Mouse (Mus musculus) lung, adult 2 months (tissue): ENCODE measurements around the gene Dnah11. TPM values are rescaled to one million over a fixed set of nuclear protein-coding genes. Genes with fewer than 3 reads are reported as not detected.

Experiments
- DNase-seq: peaks from one replicate; pipeline ENCODE4 v3.0.0; 2022
- H3K4me1 ChIP-seq: fragments of 200-500 bp; 2 replicates; pipeline ENCODE4 v1.6.1; 2011; ENCODE audit warnings: low read length; ENCODE audit not compliant: control insufficient read depth, insufficient read depth
- H3K4me3 ChIP-seq: fragments of 200-500 bp; replicated peaks from 2 replicates; pipeline ENCODE3; 2011; ENCODE audit warnings: low read depth, mild to moderate bottlenecking, control low read depth, low read length; ENCODE audit errors: extremely low read depth
- CTCF ChIP-seq: fragments of 200-500 bp; IDR thresholded peaks from 2 replicates; pipeline ENCODE4 v1.5.1; 2011; ENCODE audit warnings: mild to moderate bottlenecking, low read length, control low read depth; ENCODE audit not compliant: insufficient read depth
- POLR2A ChIP-seq: fragments of 200-500 bp; IDR thresholded peaks from 2 replicates; pipeline ENCODE4 v1.6.1; 2011; ENCODE audit warnings: low read depth, mild to moderate bottlenecking, control low read depth, low read length, borderline replicate concordance; ENCODE audit errors: extremely low read depth
- WGBS: fragments of 180-500 bp; shearing (Covaris S2); methylation state at CpG from one replicate; pipeline ENCODE4 v1.1.7; 2018; 5-methylcytosine and 5-hydroxymethylcytosine counted together
- polyA plus RNA-seq: library from polyadenylated mRNA; depleted of rRNA; stranded (reverse); fragments of >200 nt; gene quantifications from 2 replicates; pipeline ENCODE4 v1.2.3, GENCODE M21; 2012; rRNA removed

The Dnah11 gene
- polyA plus RNA-seq, result 1.6 and 2.0 TPM in 2 replicates

DNA sequence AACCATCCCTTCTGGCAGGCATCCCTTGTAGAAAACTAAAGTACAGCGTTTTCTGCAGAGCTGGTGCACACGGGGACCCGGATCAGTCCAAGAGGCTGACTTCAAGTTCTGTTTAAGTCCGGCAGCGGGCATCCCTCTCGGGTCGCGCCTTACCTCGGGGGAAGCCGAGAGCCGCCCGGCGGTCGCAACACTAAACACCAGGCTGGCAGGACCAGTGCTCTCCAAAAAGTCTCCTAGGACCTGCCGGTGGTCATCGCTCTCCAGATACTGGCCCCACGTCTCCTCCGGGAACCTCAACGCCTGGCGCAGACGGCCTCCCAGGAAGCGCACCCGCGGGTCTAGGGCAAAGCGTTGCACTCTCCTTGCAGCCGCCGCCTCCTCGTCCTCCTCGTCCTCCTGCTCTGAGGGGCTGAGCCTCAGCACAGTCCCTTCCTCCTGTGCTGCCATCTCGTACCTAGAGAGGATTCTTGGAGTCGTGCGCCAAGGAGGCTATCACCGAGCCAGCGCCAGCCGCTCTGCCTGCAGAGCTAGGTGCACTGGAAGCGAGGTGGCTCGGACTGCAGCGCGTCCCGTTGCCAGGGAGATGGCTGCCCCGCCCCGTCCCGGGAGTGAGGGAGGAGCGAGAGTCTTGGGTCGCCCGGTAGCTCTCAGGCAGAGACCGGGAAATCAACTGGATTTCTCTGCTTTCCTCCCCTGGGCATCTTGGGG lies at the start of gene Dnah11:
Gene Dnah11, minus strand, starts transcription at position 658 of the 708 bp plus-strand sequence.
- peak; percentile 74 for DNase-seq
- H3K4me3 ChIP-seq, result peak within 1 kb of the TSS; percentile 77
- 2% methylated on average over 47 of the region's 47 CpGs for WGBS

DNA sequence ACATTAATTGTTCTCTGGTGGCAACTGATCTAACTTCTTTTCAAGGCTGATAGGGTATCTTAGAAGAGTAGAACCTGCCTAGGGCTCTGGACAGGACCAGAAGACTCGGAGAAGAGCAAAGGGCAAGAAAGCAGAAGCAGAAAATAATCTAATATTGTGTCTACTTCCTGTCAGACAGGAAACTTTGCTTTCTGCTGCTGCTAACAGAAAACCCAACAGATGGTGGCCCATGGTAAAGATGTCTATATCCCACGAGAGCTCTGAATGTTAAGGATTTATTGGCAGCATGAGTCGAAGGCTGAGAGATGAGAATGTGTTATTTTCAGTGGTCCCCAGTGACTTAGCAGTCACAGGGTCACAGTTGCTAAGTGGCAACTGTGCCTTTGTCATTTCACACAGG lies 22.3 kb upstream of the Dnah11 start:
- Histone ChIP-seq H3K4me1 (no peaks in the 10 kb centered on the region), H3K4me3 (no peak overlapping the region)
- 42% methylated on average over 3 of the region's 3 CpGs for WGBS
- TF ChIP-seq POLR2A, result no peak
- TF ChIP-seq CTCF, result no peak
- no peak for DNase-seq

More for the DNA sequence above, at the start of gene Dnah11:
- H3K4me1 ChIP-seq, result no peaks in the 10 kb centered on the region; the same call in 1 of the 2 replicates
- TF ChIP-seq POLR2A, result peak; percentile 44; the same call in 1 of the 2 replicates
- TF ChIP-seq CTCF, result no peak

DNA sequence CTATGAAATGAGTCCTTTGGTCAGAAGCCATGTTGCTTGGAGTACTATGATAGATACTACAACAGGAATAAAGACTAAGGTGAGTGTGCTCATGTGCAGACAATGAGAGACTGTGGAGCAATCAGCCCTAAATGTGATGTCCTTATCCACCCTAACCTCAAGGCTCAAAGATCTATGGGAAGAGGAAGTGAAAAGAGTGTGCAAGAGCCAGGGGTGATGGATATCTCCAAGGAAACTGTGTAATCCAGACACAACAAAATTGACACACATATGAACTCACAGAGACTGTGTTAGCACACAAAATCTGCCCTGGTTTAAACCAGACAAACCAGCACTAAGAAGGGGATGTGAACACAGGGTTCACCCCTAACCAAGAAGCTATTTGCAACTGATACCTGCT lies 21.2 kb upstream of the Dnah11 start:
- no peak for DNase-seq
- TF ChIP-seq CTCF, result no peak
- no peak for TF ChIP-seq POLR2A
- Histone ChIP-seq H3K4me3 (no peak overlapping the region), H3K4me1 (no peaks in the 10 kb centered on the region)

DNA sequence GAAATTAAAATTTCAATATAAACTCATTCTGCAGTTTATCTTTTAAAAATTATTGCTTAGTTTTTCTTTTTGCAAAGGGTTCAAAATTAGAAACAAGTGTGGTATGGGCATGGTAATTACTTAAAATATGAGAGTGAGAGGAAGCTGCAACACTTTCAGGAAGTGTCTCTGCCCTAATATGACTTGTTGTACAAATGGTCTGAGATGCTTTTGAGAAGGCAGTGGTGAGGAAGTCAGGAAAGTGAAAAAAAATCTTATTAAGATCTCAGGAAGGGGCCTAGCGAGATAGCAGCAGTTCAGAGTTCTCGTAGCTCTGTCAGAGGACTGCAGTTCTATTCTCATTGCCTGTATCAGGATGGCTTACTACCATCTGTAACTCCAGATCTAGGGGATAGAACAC lies 13.3 kb upstream of the Dnah11 start:
- H3K4me3 ChIP-seq, result no peak overlapping the region
- 64% methylated on average over 2 of the region's 2 CpGs for WGBS
- no peak for TF ChIP-seq POLR2A
- no peak for TF ChIP-seq CTCF
- H3K4me1 ChIP-seq, result no peaks in the 10 kb centered on the region
- no peak for DNase-seq

DNA sequence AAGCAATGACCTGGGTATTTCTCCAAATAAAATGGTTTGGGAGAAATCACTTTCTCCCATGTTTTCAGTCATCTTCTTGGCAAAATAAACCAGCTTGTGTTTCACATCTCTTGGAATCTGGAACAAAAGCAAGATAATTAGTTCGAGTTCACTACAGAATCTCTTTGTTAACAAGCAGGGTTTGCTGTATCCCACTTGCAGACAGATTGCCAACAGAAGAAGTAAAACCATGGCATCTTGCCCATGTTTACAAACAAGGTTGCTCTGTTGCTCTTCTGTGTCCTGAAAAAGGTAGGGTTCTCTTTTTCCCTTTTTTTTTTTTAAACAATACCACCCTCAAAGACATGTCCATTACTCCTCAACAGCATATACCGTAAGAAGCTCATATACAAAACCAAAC lies 2.3 kb downstream of the Dnah11 start:
- H3K4me1 ChIP-seq, result no peaks in the 10 kb centered on the region; the same call in 1 of the 2 replicates
- no peak for DNase-seq
- H3K4me3 ChIP-seq, result no peak overlapping the region
- WGBS, result 43% methylated on average over 2 of the region's 2 CpGs
- TF ChIP-seq POLR2A, result no peak
- TF ChIP-seq CTCF, result no peak

GRCm38 (mm10) chr12:118189535-118189934 lies 9.3 kb downstream of the Dnah11 start:
- WGBS, result 75% methylated on average over 3 of the region's 3 CpGs
- DNase-seq, result no peak
- TF ChIP-seq CTCF (no peak), POLR2A (no peak)
- Histone ChIP-seq H3K4me1 (peaks cover 2% of the 10 kb centered on the region; the same call in 1 of the 2 replicates), H3K4me3 (no peak overlapping the region)

GRCm38 (mm10) chr12:118187663-118188062 lies 11.2 kb downstream of the Dnah11 start:
- Histone ChIP-seq H3K4me3 (no peak overlapping the region), H3K4me1 (peaks cover 2% of the 10 kb centered on the region; the same call in 1 of the 2 replicates)
- DNase-seq, result no peak
- WGBS, result 66% methylated on average over 2 of the region's 2 CpGs
- no peak for TF ChIP-seq POLR2A
- TF ChIP-seq CTCF, result no peak

GRCm38 (mm10) chr12:118186881-118187489 lies 11.9 kb downstream of the Dnah11 start:
- TF ChIP-seq CTCF (no peak), POLR2A (no peak)
- Histone ChIP-seq H3K4me1 (peaks cover 2% of the 10 kb centered on the region; the same call in 1 of the 2 replicates), H3K4me3 (no peak overlapping the region)
- no peak for DNase-seq
- WGBS, result 45% methylated on average over 4 of the region's 4 CpGs

GRCm38 (mm10) chr12:118186120-118186880 lies 12.5 kb downstream of the Dnah11 start:
- WGBS, result 32% methylated on average over 4 of the region's 4 CpGs
- H3K4me3 ChIP-seq, result no peak overlapping the region
- no peak for DNase-seq
- TF ChIP-seq POLR2A, result no peak
- no peak for TF ChIP-seq CTCF
- peaks cover 2% of the 10 kb centered on the region; the same call in 1 of the 2 replicates for H3K4me1 ChIP-seq
